Mouse (Mus musculus) megakaryocyte, embryonic 14.5 days (primary cell): Measurements from ENCODE around the gene Mpdu1.

Experiments used
- FLI1 ChIP-seq: IDR thresholded peaks from 2 replicates; pipeline ENCODE4 v1.6.1; 2012; ENCODE audit warnings: low read length, inconsistent platforms, mixed read lengths
- GATA1 ChIP-seq: IDR thresholded peaks from 3 replicates; pipeline ENCODE4 v1.6.1; 2012; ENCODE audit warnings: mixed read lengths, low read length, inconsistent platforms, borderline replicate concordance

- no peak for TF ChIP-seq GATA1
- no peak for TF ChIP-seq FLI1
Observed at GRCm38 (mm10) chr11:69709554-69710446, 47.4 kb upstream of the Mpdu1 start.
